Mouse (Mus musculus): Measurements from ENCODE around the gene P3h3.
"Not testable (repeated sequence)": the region's sequence is repeated elsewhere in the genome, so short reads cannot be mapped to it uniquely, and the experiment has no call there.

The P3h3 gene

DNA sequence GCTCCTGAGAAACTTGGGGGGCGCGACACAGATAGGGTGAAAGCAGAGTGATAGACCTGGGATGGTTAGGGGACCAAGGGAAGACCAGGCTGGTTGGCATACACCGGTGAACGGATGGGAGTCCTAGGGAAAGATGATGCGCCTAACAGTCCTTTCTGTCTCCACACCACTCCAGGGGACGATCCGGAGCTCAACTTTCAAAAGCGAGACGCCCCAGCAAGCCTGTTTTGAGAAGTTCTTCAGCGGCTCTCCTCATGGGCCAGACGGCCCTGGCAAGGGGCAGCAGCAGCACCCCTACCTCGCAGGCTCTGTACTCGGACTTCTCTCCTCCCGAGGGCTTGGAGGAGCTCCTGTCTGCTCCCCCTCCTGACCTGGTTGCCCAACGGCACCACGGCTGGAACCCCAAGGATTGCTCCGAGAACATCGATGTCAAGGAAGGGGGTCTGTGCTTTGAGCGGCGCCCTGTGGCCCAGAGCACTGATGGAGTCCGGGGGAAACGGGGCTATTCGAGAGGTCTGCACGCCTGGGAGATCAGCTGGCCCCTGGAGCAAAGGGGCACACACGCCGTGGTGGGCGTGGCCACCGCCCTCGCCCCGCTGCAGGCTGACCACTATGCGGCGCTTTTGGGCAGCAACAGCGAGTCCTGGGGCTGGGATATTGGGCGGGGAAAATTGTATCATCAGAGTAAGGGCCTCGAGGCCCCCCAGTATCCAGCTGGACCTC is 48.3 kb downstream of the P3h3 start:
- peak; percentile 91 for DNase-seq (ENCODE audit: low read depth, low spot score)

GRCm38 (mm10) chr6:124808358-124809012 is 49.1 kb downstream of the P3h3 start, which contains the start of gene Spsb2:
Gene Spsb2 (plus strand): TSS chr6:124808661.
- peak; percentile 83 for DNase-seq (ENCODE audit: low read depth, low spot score)

DNA sequence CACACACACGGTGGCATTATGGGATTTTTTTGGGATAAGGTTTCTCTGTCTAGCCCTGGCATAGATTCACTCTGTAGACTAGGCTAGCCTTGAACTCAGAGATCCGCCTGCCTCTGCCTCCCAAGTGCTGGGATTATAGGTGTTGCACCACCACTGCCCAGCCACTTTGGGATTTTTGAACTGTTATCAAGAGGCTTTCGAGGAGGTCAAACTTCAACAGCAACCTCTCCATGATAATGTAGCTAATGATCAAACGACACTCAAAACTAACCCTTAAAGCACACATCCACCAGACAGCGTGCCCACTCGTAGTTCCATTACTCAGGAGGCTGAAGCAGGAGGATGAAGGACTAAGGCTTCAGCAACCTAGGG is 49.6 kb downstream of the P3h3 start:
- DNase-seq (ENCODE audit: low read depth, low spot score), result no peak

DNA sequence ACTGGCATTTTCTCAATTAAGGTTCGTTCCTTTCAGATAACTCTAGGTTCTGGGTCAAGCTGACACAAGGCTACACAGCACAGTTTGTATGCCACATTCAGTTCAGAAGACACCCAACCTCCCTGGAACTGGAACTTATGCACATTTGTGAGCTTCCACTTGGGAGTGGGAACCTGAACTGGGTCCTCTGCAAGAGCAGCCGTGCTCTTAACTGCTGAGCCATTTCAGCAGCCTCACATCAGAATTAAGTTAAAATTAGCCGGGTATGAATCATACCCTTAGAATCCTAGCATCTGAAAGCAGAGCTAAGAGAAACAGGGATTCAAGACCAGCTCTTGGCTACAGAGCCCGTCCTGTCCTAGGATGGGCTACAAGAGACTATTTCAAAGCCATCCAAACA is 50.2 kb downstream of the P3h3 start:
- DNase-seq (ENCODE audit: low read depth, low spot score), result peak; percentile 68

DNA sequence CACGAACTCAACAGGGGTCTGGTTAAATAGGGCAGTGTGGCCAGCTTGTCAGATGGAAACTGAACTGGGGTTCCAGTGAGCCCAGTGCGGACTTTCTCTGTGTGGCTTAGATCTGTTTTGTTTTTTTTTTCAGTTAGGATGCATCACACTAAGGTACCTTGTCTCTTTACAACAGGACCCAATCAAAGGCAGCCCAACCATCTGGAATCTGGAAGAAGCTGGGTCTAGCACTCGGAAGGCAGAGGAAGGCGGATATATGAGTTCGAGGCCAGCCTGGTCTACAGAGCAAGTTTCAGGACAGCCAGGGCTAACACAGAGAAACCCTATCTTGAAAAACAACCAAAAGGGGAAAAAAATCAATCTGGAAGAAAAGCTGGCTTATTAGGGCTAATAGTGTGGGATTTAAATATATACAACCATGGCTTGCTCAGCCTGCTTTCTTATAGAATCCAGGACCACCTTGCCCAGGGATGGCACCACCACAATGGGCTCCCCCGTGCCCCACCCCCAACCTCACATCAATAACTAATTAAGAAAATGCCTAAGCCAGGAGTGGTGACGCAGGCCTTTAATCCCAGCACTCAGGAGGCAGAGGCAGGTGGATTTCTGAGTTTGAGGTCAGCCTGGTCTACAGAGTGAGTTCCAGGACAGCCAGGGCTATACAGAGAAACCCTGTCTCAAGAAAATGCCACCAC is 51.0 kb downstream of the P3h3 start:
- DNase-seq (ENCODE audit: low read depth, low spot score), result no peak

- DNase-seq (ENCODE audit: low read depth, low spot score), result peak; percentile 99
These were observed 51.9 kb downstream of the P3h3 start for GRCm38 (mm10) chr6:124805341-124806321.

GRCm38 (mm10) chr6:124804341-124804740 is 53.2 kb downstream of the P3h3 start:
- no peak for DNase-seq (ENCODE audit: low read depth, low spot score)

DNA sequence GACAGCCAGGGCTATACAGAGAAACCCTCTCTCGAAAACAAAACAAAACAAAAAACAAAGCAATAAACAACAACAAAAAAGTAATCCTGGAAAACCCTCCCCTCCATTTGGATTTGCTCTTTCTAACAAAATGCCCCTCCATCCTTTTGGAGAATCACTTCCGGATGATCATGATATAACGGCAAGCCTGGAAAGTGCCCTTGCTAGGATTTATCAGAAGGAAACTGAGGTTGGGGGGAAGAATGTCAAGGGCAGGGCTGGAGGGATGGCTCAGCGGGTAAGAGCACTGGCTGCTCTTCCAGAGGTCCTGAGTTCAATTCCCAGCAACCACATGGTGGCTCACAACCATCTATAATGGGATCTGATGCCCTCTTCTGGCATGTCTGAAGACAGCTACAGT is 53.9 kb downstream of the P3h3 start:
- not testable (repeated sequence) for DNase-seq (ENCODE audit: low read depth, low spot score)

DNA sequence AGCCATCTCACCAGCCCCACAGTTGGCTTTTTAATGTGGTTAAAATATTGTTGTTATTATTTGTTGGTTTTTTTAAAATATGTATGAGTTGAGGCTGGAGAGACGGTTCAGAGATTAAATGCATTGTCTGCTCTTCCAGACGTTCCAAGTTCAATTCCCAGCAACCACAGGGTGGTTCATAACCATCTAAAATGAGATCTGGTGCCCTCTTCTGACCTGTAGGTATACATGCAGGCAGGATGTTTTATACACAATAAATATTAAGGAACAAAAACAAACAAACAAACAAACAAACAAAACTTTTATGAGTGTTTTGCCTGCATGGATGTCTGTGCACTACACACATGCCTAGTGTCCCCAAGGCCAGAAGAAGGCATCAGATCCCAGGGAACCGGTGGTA is 54.5 kb downstream of the P3h3 start:
- no peak for DNase-seq (ENCODE audit: low read depth, low spot score)

DNA sequence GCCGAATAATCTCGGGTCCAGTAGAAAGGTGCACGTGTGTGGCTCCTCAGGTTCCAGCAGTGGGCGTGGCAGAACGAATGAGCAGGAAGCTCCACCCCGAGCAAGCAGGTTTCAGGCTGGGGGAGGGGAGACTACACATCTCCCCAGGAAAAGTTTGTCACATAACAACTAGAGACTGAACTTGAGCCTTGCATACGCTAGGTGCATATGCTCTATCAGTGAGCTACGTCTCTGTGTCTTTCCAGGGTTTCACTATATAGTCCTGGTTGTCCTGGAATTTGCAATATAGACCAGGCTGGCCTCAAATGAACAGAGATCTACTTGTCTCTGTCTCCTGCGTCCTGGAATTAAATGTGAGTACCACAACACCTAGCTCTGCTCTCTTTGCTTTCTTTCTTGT is 55.2 kb downstream of the P3h3 start:
- not testable (repeated sequence) for DNase-seq (ENCODE audit: low read depth, low spot score)

DNA sequence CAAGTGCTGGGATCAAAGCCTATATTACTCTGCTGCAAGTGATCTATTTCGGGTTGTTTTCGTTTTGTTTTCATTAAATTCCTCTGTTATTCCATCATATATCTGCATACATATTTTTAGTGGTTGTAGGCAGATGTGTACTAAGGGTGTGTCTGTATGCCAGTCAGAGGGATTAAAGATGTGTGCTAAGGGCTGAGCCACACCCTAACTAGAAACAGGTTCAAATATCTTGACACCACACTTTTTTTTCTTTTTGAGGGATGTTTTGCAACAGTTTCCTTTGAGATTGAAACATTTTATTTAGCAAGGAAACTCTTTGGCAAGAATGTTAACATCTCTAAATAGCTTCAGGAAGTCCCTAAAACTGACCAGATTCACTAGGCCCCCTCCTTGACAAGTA is 61.4 kb downstream of the P3h3 start:
- DNase-seq (ENCODE audit: low read depth, low spot score), result peak; percentile 60

DNA sequence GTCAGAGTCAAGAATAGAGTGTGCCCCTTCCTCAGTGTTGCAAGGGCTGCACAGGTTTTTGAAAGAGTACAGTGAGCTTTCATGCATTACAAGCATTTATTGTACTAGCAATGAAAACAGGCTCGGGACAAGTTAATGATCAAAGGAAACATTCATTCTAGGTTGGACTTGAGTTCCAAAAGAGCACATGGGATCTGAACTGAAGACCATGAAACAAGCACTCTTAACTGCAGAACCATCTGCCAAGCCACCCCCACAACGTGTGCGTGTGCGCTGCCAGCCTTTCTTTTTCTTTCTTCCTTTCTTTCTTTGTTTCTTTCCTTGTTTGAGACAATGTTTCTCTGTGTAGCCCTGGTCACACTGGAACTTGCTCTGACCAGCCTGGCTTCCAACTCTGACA is 61.8 kb downstream of the P3h3 start:
- DNase-seq (ENCODE audit: low read depth, low spot score), result no peak

DNA sequence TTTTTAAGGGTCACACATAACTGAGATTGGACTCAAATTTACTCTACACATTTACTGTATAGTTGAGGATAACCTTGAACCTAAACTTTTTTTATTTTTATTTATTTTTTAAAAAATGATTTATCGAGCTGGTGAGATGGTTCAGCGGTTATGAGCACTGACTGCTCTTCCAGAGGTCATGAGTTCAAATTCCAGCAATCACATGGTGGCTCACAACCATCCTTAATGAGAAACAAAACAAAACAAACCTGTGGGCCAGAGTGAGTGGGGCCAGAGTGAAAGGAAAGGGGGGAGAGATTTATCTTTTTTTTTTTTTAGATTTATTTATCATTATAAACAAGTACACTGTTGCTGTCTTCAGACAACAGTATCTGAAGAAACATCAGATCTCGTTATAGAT is 65.6 kb downstream of the P3h3 start:
- no peak for DNase-seq (ENCODE audit: low read depth, low spot score)
